Mouse (Mus musculus): ENCODE results near the gene Sidt2. TPM values are rescaled to one million over a fixed set of nuclear protein-coding genes. Genes with fewer than 3 reads are reported as not detected.

Gene Sidt2
- polyA plus RNA-seq, 1 experiment, result 570 TPM

GRCm38 (mm10) chr9:45942916-45943315 lies 12.1 kb downstream of the Sidt2 start:
- H3K27me3 ChIP-seq (replicated peaks; ENCODE audit: control insufficient read depth, insufficient read depth, low read length), result no peaks in the 10 kb centered on the region
- WGBS, result 92% methylated on average over 8 of the region's 8 CpGs
- peaks cover 6% of the 10 kb centered on the region; the same call in 1 of the 2 replicates for H3K36me3 ChIP-seq (ENCODE audit: control insufficient read depth, insufficient read depth, low read length)
- no peaks in the 10 kb centered on the region for H3K4me1 ChIP-seq (ENCODE audit: control insufficient read depth, insufficient read depth, low read length)
- H3K4me3 ChIP-seq (ENCODE audit: insufficient read depth, low read depth, low read length), result no peak overlapping the region
- no peak for DNase-seq
- TF ChIP-seq CTCF (conservative IDR thresholded peaks at IDR 0.05; ENCODE audit: insufficient read depth, insufficient read length, low read depth, low read length) (no peak), POLR2A (IDR thresholded peaks at IDR 0.05; ENCODE audit: low read depth, low read length) (no peak)
- no peak overlapping the region for H3K27ac ChIP-seq (ENCODE audit: insufficient read depth, low read depth, low read length)

- Histone ChIP-seq H3K4me3 (ENCODE audit: insufficient read depth, low read depth, low read length) (no peak overlapping the region), H3K4me1 (ENCODE audit: control insufficient read depth, insufficient read depth, low read length) (no peaks in the 10 kb centered on the region), H3K27me3 (replicated peaks; ENCODE audit: control insufficient read depth, insufficient read depth, low read length) (no peaks in the 10 kb centered on the region), H3K36me3 (ENCODE audit: control insufficient read depth, insufficient read depth, low read length) (peaks cover 6% of the 10 kb centered on the region; the same call in 1 of the 2 replicates), H3K27ac (ENCODE audit: insufficient read depth, low read depth, low read length) (no peak overlapping the region)
- no peak for TF ChIP-seq CTCF (conservative IDR thresholded peaks at IDR 0.05; ENCODE audit: insufficient read depth, insufficient read length, low read depth, low read length)
- TF ChIP-seq POLR2A (IDR thresholded peaks at IDR 0.05; ENCODE audit: low read depth, low read length), result no peak
- WGBS, result 90% methylated on average over 16 of the region's 16 CpGs
- no peak for DNase-seq
Measured at GRCm38 (mm10) chr9:45942464-45942863, 12.6 kb downstream of the Sidt2 start.

GRCm38 (mm10) chr9:45941329-45941888 lies 13.6 kb downstream of the Sidt2 start:
- no peak for TF ChIP-seq POLR2A (IDR thresholded peaks at IDR 0.05; ENCODE audit: low read depth, low read length)
- 77% methylated on average over 18 of the region's 18 CpGs for WGBS
- Histone ChIP-seq H3K27ac (ENCODE audit: insufficient read depth, low read depth, low read length) (no peak overlapping the region), H3K27me3 (replicated peaks; ENCODE audit: control insufficient read depth, insufficient read depth, low read length) (no peaks in the 10 kb centered on the region), H3K4me1 (ENCODE audit: control insufficient read depth, insufficient read depth, low read length) (no peaks in the 10 kb centered on the region; the same call in 1 of the 2 replicates), H3K36me3 (ENCODE audit: control insufficient read depth, insufficient read depth, low read length) (peaks cover 6% of the 10 kb centered on the region; the same call in 1 of the 2 replicates), H3K4me3 (ENCODE audit: insufficient read depth, low read depth, low read length) (no peak overlapping the region)
- DNase-seq, result no peak

- peaks cover 4% of the 10 kb centered on the region; the same call in 1 of the 2 replicates for H3K36me3 ChIP-seq (ENCODE audit: control insufficient read depth, insufficient read depth, low read length)
Measured at GRCm38 (mm10) chr9:45939794-45940193, 15.3 kb downstream of the Sidt2 start.

GRCm38 (mm10) chr9:45938952-45939637 lies 16.0 kb downstream of the Sidt2 start:
- H3K36me3 ChIP-seq (ENCODE audit: control insufficient read depth, insufficient read depth, low read length), result peaks cover 4% of the 10 kb centered on the region; the same call in 1 of the 2 replicates
- TF ChIP-seq POLR2A (IDR thresholded peaks at IDR 0.05; ENCODE audit: low read depth, low read length) (no peak), CTCF (conservative IDR thresholded peaks at IDR 0.05; ENCODE audit: insufficient read depth, insufficient read length, low read depth, low read length) (no peak)
- WGBS, result 67% methylated on average over 15 of the region's 15 CpGs

More at GRCm38 (mm10) chr9:45939794-45940193, 15.3 kb downstream of the Sidt2 start:
- DNase-seq, result no peak
- Histone ChIP-seq H3K27me3 (replicated peaks; ENCODE audit: control insufficient read depth, insufficient read depth, low read length) (no peaks in the 10 kb centered on the region), H3K4me3 (ENCODE audit: insufficient read depth, low read depth, low read length) (no peak overlapping the region), H3K4me1 (ENCODE audit: control insufficient read depth, insufficient read depth, low read length) (no peaks in the 10 kb centered on the region; the same call in 1 of the 2 replicates), H3K27ac (ENCODE audit: insufficient read depth, low read depth, low read length) (no peak overlapping the region)
- 76% methylated on average over 6 of the region's 6 CpGs for WGBS
- TF ChIP-seq POLR2A (IDR thresholded peaks at IDR 0.05; ENCODE audit: low read depth, low read length) (no peak), CTCF (conservative IDR thresholded peaks at IDR 0.05; ENCODE audit: insufficient read depth, insufficient read length, low read depth, low read length) (no peak)

GRCm38 (mm10) chr9:45938088-45938487 lies 17.0 kb downstream of the Sidt2 start:
- WGBS, result 71% methylated on average over 8 of the region's 8 CpGs
- TF ChIP-seq POLR2A (IDR thresholded peaks at IDR 0.05; ENCODE audit: low read depth, low read length) (no peak), CTCF (conservative IDR thresholded peaks at IDR 0.05; ENCODE audit: insufficient read depth, insufficient read length, low read depth, low read length) (no peak)
- Histone ChIP-seq H3K4me3 (ENCODE audit: insufficient read depth, low read depth, low read length) (no peak overlapping the region), H3K27me3 (replicated peaks; ENCODE audit: control insufficient read depth, insufficient read depth, low read length) (no peaks in the 10 kb centered on the region), H3K4me1 (ENCODE audit: control insufficient read depth, insufficient read depth, low read length) (peaks cover 1% of the 10 kb centered on the region; the same call in 1 of the 2 replicates), H3K27ac (ENCODE audit: insufficient read depth, low read depth, low read length) (peak overlapping the region; percentile 53), H3K36me3 (ENCODE audit: control insufficient read depth, insufficient read depth, low read length) (peaks cover 4% of the 10 kb centered on the region; the same call in 1 of the 2 replicates)
- peak; percentile 52 for DNase-seq

More at GRCm38 (mm10) chr9:45938952-45939637, 16.0 kb downstream of the Sidt2 start:
- Histone ChIP-seq H3K27ac (ENCODE audit: insufficient read depth, low read depth, low read length) (no peak overlapping the region), H3K27me3 (replicated peaks; ENCODE audit: control insufficient read depth, insufficient read depth, low read length) (no peaks in the 10 kb centered on the region), H3K4me3 (ENCODE audit: insufficient read depth, low read depth, low read length) (no peak overlapping the region), H3K4me1 (ENCODE audit: control insufficient read depth, insufficient read depth, low read length) (no peaks in the 10 kb centered on the region; the same call in 1 of the 2 replicates)
- DNase-seq, result no peak

- Histone ChIP-seq H3K36me3 (ENCODE audit: control insufficient read depth, insufficient read depth, low read length) (no peaks in the 10 kb centered on the region), H3K27ac (ENCODE audit: insufficient read depth, low read depth, low read length) (peak overlapping the region; percentile 36; the same call in 1 of the 2 replicates), H3K4me1 (ENCODE audit: control insufficient read depth, insufficient read depth, low read length) (peaks cover 5% of the 10 kb centered on the region; the same call in 1 of the 2 replicates), H3K27me3 (replicated peaks; ENCODE audit: control insufficient read depth, insufficient read depth, low read length) (no peaks in the 10 kb centered on the region), H3K4me3 (ENCODE audit: insufficient read depth, low read depth, low read length) (no peak overlapping the region)
- DNase-seq, result peak; percentile 88
- 12% methylated on average over 3 of the region's 3 CpGs for WGBS
- TF ChIP-seq POLR2A (IDR thresholded peaks at IDR 0.05; ENCODE audit: low read depth, low read length) (no peak), CTCF (conservative IDR thresholded peaks at IDR 0.05; ENCODE audit: insufficient read depth, insufficient read length, low read depth, low read length) (peak; percentile 90)
Measured at GRCm38 (mm10) chr9:45936883-45937282, 18.2 kb downstream of the Sidt2 start.
